Mouse (Mus musculus): ENCODE data around the gene Doc2g.
"Not testable (repeated sequence)": the region's sequence is repeated elsewhere in the genome, so short reads cannot be mapped to it uniquely, and the experiment has no call there.

Doc2g gene

GRCm38 (mm10) chr19:4015635-4016034 lies 12.5 kb downstream of the Doc2g start:
- DNase-seq (ENCODE audit: low read depth, low spot score) = no peak

GRCm38 (mm10) chr19:4017921-4018587 lies 14.9 kb downstream of the Doc2g start:
- DNase-seq (ENCODE audit: low read depth, low spot score) = no peak

- DNase-seq (ENCODE audit: low read depth, low spot score) = peak; percentile 96
Observed at GRCm38 (mm10) chr19:4018743-4019583, 15.8 kb downstream of the Doc2g start.

- DNase-seq (ENCODE audit: low read depth, low spot score) = no peak
Observed at GRCm38 (mm10) chr19:4023185-4023584, 20.1 kb downstream of the Doc2g start.

GRCm38 (mm10) chr19:4027576-4027975 lies 24.5 kb downstream of the Doc2g start:
- DNase-seq (ENCODE audit: low read depth, low spot score) = peak; percentile 85

- no peak for DNase-seq (ENCODE audit: low read depth, low spot score)
Observed at GRCm38 (mm10) chr19:4032668-4033067, 29.6 kb downstream of the Doc2g start.

GRCm38 (mm10) chr19:4033298-4033697 lies 30.2 kb downstream of the Doc2g start:
- no peak for DNase-seq (ENCODE audit: low read depth, low spot score)

- DNase-seq (ENCODE audit: low read depth, low spot score) = no peak
Observed at GRCm38 (mm10) chr19:4033742-4034141, 30.6 kb downstream of the Doc2g start.

- DNase-seq (ENCODE audit: low read depth, low spot score) = peak; percentile 20
Observed at GRCm38 (mm10) chr19:4036327-4037045, 33.4 kb downstream of the Doc2g start.

- not testable (repeated sequence) for DNase-seq (ENCODE audit: low read depth, low spot score)
Observed at GRCm38 (mm10) chr19:4037154-4037787, 34.2 kb downstream of the Doc2g start.

GRCm38 (mm10) chr19:4037788-4038232 lies 34.7 kb downstream of the Doc2g start, which contains the start of gene Gstp1:
TSS of gene Gstp1 (minus strand) at chr19:4037985.
- DNase-seq (ENCODE audit: low read depth, low spot score) = peak; percentile 96

- DNase-seq (ENCODE audit: low read depth, low spot score) = not testable (repeated sequence)
Observed at GRCm38 (mm10) chr19:4040941-4041340, 37.8 kb downstream of the Doc2g start.

- not testable (repeated sequence) for DNase-seq (ENCODE audit: low read depth, low spot score)
Observed at GRCm38 (mm10) chr19:4041500-4041899, 38.4 kb downstream of the Doc2g start.

GRCm38 (mm10) chr19:4042124-4042523 lies 39.0 kb downstream of the Doc2g start:
- DNase-seq (ENCODE audit: low read depth, low spot score) = no peak

- not testable (repeated sequence) for DNase-seq (ENCODE audit: low read depth, low spot score)
Observed at GRCm38 (mm10) chr19:4044109-4044508, 41.0 kb downstream of the Doc2g start.

- DNase-seq (ENCODE audit: low read depth, low spot score) = peak; percentile 97
Observed at GRCm38 (mm10) chr19:4045966-4046865, 43.1 kb downstream of the Doc2g start, which contains the start of gene Gstp2. TSS of gene Gstp2 (minus strand) at chr19:4046023.

- no peak for DNase-seq (ENCODE audit: low read depth, low spot score)
Observed at GRCm38 (mm10) chr19:4046866-4047254, 43.7 kb downstream of the Doc2g start.

- peak; percentile 94 for DNase-seq (ENCODE audit: low read depth, low spot score)
Observed at GRCm38 (mm10) chr19:4047859-4048258, 44.7 kb downstream of the Doc2g start.

- not testable (repeated sequence) for DNase-seq (ENCODE audit: low read depth, low spot score)
Observed at GRCm38 (mm10) chr19:4049069-4049468, 46.0 kb downstream of the Doc2g start.

- DNase-seq (ENCODE audit: low read depth, low spot score) = no peak
Observed at GRCm38 (mm10) chr19:4051016-4051415, 47.9 kb downstream of the Doc2g start.

Data from brain, adult 2 months (tissue).